Comparison of ENCODE assay signal across 7 mouse cellular contexts in the genomic region with DNA sequence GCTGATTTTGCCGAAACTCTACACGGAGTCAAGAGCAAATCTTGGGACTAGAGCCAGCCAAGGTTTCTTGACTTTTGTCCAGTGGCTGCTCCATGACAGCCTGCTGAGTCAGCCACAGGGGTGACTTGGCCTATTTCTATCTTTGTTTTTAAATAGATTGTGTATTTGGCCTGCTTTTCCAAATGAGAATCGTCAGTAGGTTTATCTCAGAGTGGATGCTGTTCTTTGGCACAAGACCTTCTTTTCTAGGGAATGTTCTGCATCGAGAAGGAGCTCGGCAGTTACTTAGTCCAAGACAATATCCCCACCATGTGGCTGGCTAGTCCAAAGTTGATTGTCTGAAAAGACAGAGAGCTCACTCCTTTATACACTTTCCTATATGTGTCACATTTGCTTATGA.
A peak's percentile ranks its signal among the peaks of the same experiment; 100 is the strongest.
DNase-seq lines count a peak whose midpoint lies in the region; ATAC-seq lines count a peak whose summit lies in the region.

No protein-coding gene starts in this region.

- H3K27ac ChIP-seq in midbrain, embryonic 14.5 days (replicated peaks; ENCODE audit: low read depth, low read length): no peak overlapping the region
- H3K27ac ChIP-seq in midbrain, embryonic 11.5 days (ENCODE audit: low read depth, low read length): no peak overlapping the region
- no peak overlapping the region for H3K27ac ChIP-seq in heart, embryonic 12.5 days (ENCODE audit: poor library complexity, severe bottlenecking)
- no peak overlapping the region for H3K27ac ChIP-seq in forebrain, embryonic 10.5 days

- H3K4me1 ChIP-seq in midbrain, embryonic 14.5 days (ENCODE audit: control insufficient read depth, insufficient read depth, low read length): no peaks in the 10 kb centered on the region
- no peaks in the 10 kb centered on the region for H3K4me1 ChIP-seq in midbrain, embryonic 11.5 days (ENCODE audit: control insufficient read depth, insufficient read depth, low read length)
- no peaks in the 10 kb centered on the region for H3K4me1 ChIP-seq in heart, embryonic 12.5 days (replicated peaks)
- H3K4me1 ChIP-seq in forebrain, embryonic 10.5 days: no peaks in the 10 kb centered on the region

- no peaks in the 10 kb centered on the region for H3K27me3 ChIP-seq in midbrain, embryonic 14.5 days (ENCODE audit: control insufficient read depth, insufficient read depth, low read length)
- no peaks in the 10 kb centered on the region for H3K27me3 ChIP-seq in midbrain, embryonic 11.5 days (ENCODE audit: control insufficient read depth, insufficient read depth, low read length)
- H3K27me3 ChIP-seq in heart, embryonic 12.5 days (replicated peaks): no peaks in the 10 kb centered on the region
- H3K27me3 ChIP-seq in forebrain, embryonic 10.5 days (ENCODE audit: poor library complexity, severe bottlenecking): no peaks in the 10 kb centered on the region

- H3K36me3 ChIP-seq in midbrain, embryonic 14.5 days (ENCODE audit: control insufficient read depth, insufficient read depth, low read length): no peaks in the 10 kb centered on the region
- H3K36me3 ChIP-seq in midbrain, embryonic 11.5 days (ENCODE audit: control insufficient read depth, insufficient read depth, low read length): no peaks in the 10 kb centered on the region
- no peaks in the 10 kb centered on the region for H3K36me3 ChIP-seq in heart, embryonic 12.5 days
- H3K36me3 ChIP-seq in forebrain, embryonic 10.5 days (replicated peaks): no peaks in the 10 kb centered on the region

- no peak overlapping the region for H3K4me3 ChIP-seq in midbrain, embryonic 14.5 days (replicated peaks; ENCODE audit: low read depth, low read length)
- no peak overlapping the region for H3K4me3 ChIP-seq in midbrain, embryonic 11.5 days (ENCODE audit: low read depth, low read length)
- H3K4me3 ChIP-seq in heart, embryonic 12.5 days: no peak overlapping the region
- no peak overlapping the region for H3K4me3 ChIP-seq in forebrain, embryonic 10.5 days

- no peak for ATAC-seq in midbrain, embryonic 14.5 days (ENCODE audit: low FRiP score, low TSS enrichment)
- no peak for ATAC-seq in midbrain, embryonic 11.5 days (ENCODE audit: low FRiP score)
- ATAC-seq in heart, embryonic 12.5 days (ENCODE audit: insufficient number of reproducible peaks, low FRiP score): peak; percentile 53; the same call in 1 of the 2 replicates
- no peak for ATAC-seq in CD4-positive, CD25-positive, alpha-beta regulatory T cell, adult 4 months

- intact Hi-C loops in left cerebral cortex, postnatal 4 days (cut with DNase I): no loop called here

- no peak overlapping the region for H3K4me2 ChIP-seq in midbrain, embryonic 14.5 days (ENCODE audit: low read length)
- H3K4me2 ChIP-seq in midbrain, embryonic 11.5 days: no peak overlapping the region
- H3K4me2 ChIP-seq in heart, embryonic 12.5 days: no peak overlapping the region

- WGBS in midbrain, embryonic 14.5 days: 67% methylated on average over 5 of the region's 5 CpGs
- WGBS in midbrain, embryonic 11.5 days: 74% methylated on average over 5 of the region's 5 CpGs
- WGBS in heart, embryonic 12.5 days: 37% methylated on average over 5 of the region's 5 CpGs
- WGBS in forebrain, embryonic 10.5 days: 82% methylated on average over 5 of the region's 5 CpGs

- no peaks in the 10 kb centered on the region for H3K9me3 ChIP-seq in midbrain, embryonic 14.5 days (ENCODE audit: control insufficient read depth, low read length)
- no peaks in the 10 kb centered on the region for H3K9me3 ChIP-seq in midbrain, embryonic 11.5 days (ENCODE audit: control insufficient read depth, low read length)
- no peaks in the 10 kb centered on the region for H3K9me3 ChIP-seq in heart, embryonic 12.5 days (replicated peaks)
- no peaks in the 10 kb centered on the region for H3K9me3 ChIP-seq in forebrain, embryonic 10.5 days

- DNase-seq in midbrain, embryonic 14.5 days: peak; percentile 53
- no peak for DNase-seq in midbrain, embryonic 11.5 days (ENCODE audit: low spot score, missing footprints)
- DNase-seq in cerebellum, adult 11-12 months: peak; percentile 15
- DNase-seq in left cerebral cortex, postnatal 4 days: peak; percentile 44
- no peak for DNase-seq in forebrain, embryonic 10.5 days (ENCODE audit: extremely low spot score, low spot score)

- no peak overlapping the region for H3K9ac ChIP-seq in midbrain, embryonic 14.5 days (replicated peaks; ENCODE audit: low read length)
- no peak overlapping the region for H3K9ac ChIP-seq in midbrain, embryonic 11.5 days (ENCODE audit: low read length)
- no peak overlapping the region for H3K9ac ChIP-seq in heart, embryonic 12.5 days

Comparison
In these comparisons a context has a peak if more than half of its experiments do, and no peak if none do; other contexts are left out.
1. DNase-seq: peak in midbrain, embryonic 14.5 days (single experiment), cerebellum, adult 11-12 months (single experiment) and left cerebral cortex, postnatal 4 days (single experiment); none in midbrain, embryonic 11.5 days (single experiment) and forebrain, embryonic 10.5 days (single experiment).